Mouse (Mus musculus): ENCODE measurements around the gene Pip4k2b. TPM values are rescaled to one million over a fixed set of nuclear protein-coding genes. Genes with fewer than 3 reads are reported as not detected.
A peak's percentile ranks its signal among the peaks of the same experiment; 100 is the strongest.

Pip4k2b gene
- polyA plus RNA-seq, 1 experiment from 2014 or later = 2.2 TPM

DNA sequence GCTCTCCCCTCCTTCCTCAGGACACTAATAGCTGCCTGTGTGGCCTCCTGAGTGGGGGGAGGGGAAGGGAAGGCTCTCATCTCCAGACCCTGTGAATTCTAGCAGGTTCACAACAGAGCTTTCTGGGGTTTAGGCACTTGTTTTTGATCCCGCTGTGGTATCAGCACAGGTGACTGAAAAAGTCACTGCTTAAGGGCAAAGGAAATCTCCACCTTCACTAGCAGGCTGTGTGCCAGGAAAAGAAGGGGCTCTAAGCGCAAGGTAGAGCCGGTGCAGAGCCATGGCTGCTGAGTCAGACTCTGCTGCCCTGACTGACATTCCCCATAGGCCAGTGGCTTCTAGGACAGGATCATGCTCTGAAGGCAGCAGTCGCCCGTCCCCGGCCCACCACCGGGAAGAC lies 15.8 kb downstream of the Pip4k2b start:
- H3K4me2 ChIP-seq = no peak overlapping the region
- H3K9ac ChIP-seq = no peak overlapping the region
- no peaks in the 10 kb centered on the region for H3K27me3 ChIP-seq
- peaks cover 3% of the 10 kb centered on the region; the same call in 1 of the 2 replicates for H3K4me1 ChIP-seq
- 63% methylated on average over 7 of the region's 7 CpGs for WGBS
- no peaks in the 10 kb centered on the region for H3K9me3 ChIP-seq
- H3K27ac ChIP-seq = no peak overlapping the region
- H3K36me3 ChIP-seq = peaks cover 87% of the 10 kb centered on the region
- no peak for ATAC-seq (ENCODE audit: insufficient number of reproducible peaks, low FRiP score, low TSS enrichment, low read depth)
- no peak overlapping the region for H3K4me3 ChIP-seq

DNA sequence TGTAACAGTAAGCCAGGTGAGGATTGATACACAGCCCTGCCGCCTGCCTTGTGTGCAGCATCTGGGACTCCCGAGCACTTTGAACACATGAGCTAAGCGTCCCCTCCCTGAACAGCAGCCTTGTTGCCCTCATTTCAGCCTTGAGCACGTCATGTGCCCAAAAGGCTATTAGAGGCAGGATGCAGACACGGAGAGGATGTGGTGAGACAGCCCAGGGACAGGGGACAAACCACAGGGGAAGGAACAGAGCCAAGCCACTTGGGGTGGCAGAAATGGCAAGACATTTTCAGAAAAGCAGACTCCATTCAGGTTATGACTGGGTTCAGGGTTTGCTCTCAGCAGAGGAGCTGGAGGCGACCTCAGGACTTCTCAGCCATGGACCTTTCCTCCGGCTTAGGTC lies 16.2 kb downstream of the Pip4k2b start:
- Histone ChIP-seq H3K27me3 (no peaks in the 10 kb centered on the region), H3K4me3 (no peak overlapping the region), H3K27ac (no peak overlapping the region), H3K4me2 (no peak overlapping the region), H3K36me3 (peaks cover 92% of the 10 kb centered on the region), H3K9ac (no peak overlapping the region), H3K9me3 (no peaks in the 10 kb centered on the region), H3K4me1 (no peaks in the 10 kb centered on the region)
- WGBS = 47% methylated on average over 7 of the region's 7 CpGs
- ATAC-seq (ENCODE audit: insufficient number of reproducible peaks, low FRiP score, low TSS enrichment, low read depth) = no peak

DNA sequence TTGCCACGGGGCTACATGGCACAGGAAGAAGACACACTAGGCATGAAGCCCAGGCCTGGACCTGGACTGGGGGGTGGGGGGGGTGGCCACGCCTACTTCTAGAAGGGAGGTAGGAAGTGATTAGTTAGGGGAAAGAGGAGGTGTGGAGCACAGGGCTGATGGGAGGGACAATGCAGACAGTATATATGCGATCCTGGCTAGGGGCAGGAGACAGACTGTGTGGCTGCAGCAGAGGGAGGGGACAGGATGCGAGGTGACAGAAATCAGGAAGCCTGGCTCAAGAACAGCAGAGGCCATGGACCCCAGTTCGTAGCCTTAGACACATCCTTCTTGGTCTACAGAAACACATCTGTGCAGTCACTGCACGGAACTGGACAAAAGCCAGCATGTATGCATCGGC lies 20.8 kb downstream of the Pip4k2b start:
- 0 out of 2 replicates have a peak, but pooled peaks have one; percentile 37 for ATAC-seq (ENCODE audit: insufficient number of reproducible peaks, low FRiP score, low TSS enrichment, low read depth)
- Histone ChIP-seq H3K4me3 (no peak overlapping the region), H3K9me3 (no peaks in the 10 kb centered on the region), H3K36me3 (peaks cover 97% of the 10 kb centered on the region), H3K4me1 (no peaks in the 10 kb centered on the region), H3K27me3 (no peaks in the 10 kb centered on the region), H3K4me2 (no peak overlapping the region), H3K9ac (no peak overlapping the region), H3K27ac (no peak overlapping the region)
- 84% methylated on average over 7 of the region's 7 CpGs for WGBS

DNA sequence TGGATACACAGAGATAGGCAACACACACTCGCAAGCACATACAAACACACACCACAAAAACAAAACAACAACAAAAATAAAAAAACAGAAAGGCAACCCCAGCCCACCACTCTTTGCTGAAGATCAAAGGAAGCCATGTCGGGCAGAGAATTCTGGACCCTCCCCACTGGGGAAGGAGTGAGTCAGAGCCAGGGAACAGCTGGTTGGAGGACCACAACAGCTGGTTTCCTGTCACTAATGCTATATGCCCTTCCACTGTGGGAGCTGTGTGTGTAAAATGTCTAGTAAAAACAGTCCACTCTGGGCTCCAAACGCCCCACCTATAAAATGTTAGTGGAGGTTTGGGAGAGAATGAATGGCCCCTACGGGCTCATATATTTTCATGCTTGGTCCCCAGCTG lies 23.2 kb downstream of the Pip4k2b start:
- Histone ChIP-seq H3K36me3 (peaks cover 92% of the 10 kb centered on the region), H3K9me3 (no peaks in the 10 kb centered on the region), H3K4me1 (no peaks in the 10 kb centered on the region), H3K4me3 (no peak overlapping the region), H3K27ac (no peak overlapping the region), H3K4me2 (no peak overlapping the region), H3K27me3 (no peaks in the 10 kb centered on the region), H3K9ac (no peak overlapping the region)
- no peak for ATAC-seq (ENCODE audit: insufficient number of reproducible peaks, low FRiP score, low TSS enrichment, low read depth)
- 70% methylated on average over 4 of the region's 4 CpGs for WGBS

DNA sequence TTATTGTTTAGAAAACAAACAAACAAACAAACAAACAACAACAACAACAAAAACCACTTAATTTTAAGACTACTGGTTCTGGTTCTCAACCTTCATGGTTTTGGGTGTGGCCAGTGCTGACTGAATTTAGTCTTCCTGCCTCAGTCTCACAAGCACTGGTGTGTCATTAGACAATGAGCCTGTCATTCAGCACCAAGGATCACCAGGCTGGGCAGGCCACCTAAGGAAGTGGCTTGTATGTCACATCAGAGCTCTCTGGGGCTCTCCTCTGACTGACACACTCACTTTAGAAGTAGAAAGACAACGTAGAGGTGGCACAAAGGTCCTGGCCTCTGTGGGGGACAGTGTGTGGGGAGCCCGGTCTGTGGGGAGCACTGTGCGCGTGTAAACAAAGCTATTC lies 25.5 kb downstream of the Pip4k2b start:
- H3K9me3 ChIP-seq = no peaks in the 10 kb centered on the region
- ATAC-seq (ENCODE audit: insufficient number of reproducible peaks, low FRiP score, low TSS enrichment, low read depth) = no peak
- 87% methylated on average over 4 of the region's 4 CpGs for WGBS
- H3K27ac ChIP-seq = no peak overlapping the region
- H3K4me3 ChIP-seq = no peak overlapping the region
- H3K4me2 ChIP-seq = no peak overlapping the region
- no peaks in the 10 kb centered on the region for H3K4me1 ChIP-seq
- H3K27me3 ChIP-seq = no peaks in the 10 kb centered on the region
- no peak overlapping the region for H3K9ac ChIP-seq
- H3K36me3 ChIP-seq = peaks cover 80% of the 10 kb centered on the region

DNA sequence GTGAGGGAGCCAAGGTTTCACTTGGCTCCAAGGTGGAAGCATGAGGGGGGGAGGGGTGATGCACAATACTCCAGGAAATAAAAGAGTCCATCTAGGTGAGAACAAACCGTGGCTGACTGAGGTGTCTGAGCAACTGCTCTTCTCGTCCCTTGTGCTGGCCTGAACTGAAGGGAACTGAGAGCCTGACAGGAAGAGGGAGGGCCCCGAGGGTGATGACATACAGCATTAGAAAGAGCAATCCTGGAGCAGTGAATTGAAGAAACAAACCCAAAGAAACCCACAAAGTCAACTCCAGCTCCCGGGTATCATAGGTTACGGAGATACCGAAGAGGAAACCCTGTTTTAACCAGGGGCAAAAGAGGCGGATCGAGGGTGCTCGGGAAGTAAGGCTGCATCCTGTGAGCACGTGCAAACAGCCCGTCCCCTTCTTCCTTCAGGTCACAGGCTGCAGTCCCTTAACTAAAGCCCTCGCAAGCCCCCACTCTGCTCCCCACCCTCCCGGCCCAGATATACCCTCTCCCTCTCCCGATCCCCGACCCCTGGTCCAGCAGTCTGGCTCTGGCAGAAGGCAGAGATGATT lies 26.1 kb downstream of the Pip4k2b start:
- no peak for ATAC-seq (ENCODE audit: insufficient number of reproducible peaks, low FRiP score, low TSS enrichment, low read depth)
- Histone ChIP-seq H3K27ac (no peak overlapping the region), H3K4me2 (no peak overlapping the region), H3K36me3 (peaks cover 80% of the 10 kb centered on the region), H3K4me1 (no peaks in the 10 kb centered on the region), H3K27me3 (no peaks in the 10 kb centered on the region), H3K9ac (no peak overlapping the region), H3K4me3 (no peak overlapping the region), H3K9me3 (no peaks in the 10 kb centered on the region)
- 80% methylated on average over 15 of the region's 15 CpGs for WGBS

DNA sequence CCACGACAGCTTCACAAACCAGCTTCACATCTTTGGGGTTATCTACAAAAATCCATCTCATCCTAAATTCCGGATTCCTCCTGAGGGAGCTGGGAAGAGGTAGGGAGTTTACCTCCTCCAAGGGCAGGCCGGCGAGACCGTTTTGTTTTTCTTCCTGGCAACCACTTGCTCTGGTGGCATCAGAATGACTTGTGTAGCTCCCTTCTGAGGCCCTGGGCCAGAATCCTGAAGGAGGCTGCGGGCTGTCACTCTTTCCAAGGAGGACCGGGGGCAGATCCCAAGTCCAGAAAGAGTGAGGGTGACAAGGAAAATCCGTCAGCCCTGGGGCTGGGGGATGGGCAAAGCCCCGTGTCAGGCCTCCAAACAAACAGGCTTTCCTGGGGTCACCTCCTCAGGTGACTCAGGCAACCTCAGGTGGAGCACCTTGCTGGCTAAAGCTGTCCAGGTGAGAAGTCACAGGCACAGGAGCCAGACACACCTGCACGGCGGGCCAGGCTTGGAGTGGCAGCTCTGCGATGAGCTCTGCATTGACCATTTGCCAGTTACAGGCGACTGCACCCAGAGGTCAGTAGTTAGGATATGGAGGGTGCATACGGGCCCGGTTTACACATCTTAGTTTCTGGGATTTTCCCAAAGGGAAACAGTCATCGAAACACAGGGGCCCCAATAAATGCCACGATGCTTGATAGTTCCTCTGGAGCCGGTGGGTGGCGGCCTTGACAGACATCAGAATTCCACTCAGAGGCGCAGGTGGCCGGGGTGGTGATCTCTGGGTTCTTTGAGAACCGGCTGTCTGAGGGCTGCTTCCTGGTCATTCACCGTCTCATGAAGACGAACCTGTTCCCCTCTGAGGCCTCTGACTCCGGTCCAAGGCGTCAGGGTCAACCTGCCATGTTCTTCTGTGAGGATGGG lies 26.9 kb downstream of the Pip4k2b start:
- Histone ChIP-seq H3K36me3 (peaks cover 81% of the 10 kb centered on the region), H3K27ac (no peak overlapping the region), H3K4me3 (no peak overlapping the region), H3K9me3 (no peaks in the 10 kb centered on the region), H3K9ac (no peak overlapping the region), H3K27me3 (no peaks in the 10 kb centered on the region), H3K4me1 (no peaks in the 10 kb centered on the region), H3K4me2 (no peak overlapping the region)
- no peak for ATAC-seq (ENCODE audit: insufficient number of reproducible peaks, low FRiP score, low TSS enrichment, low read depth)
- WGBS = 85% methylated on average over 26 of the region's 26 CpGs

DNA sequence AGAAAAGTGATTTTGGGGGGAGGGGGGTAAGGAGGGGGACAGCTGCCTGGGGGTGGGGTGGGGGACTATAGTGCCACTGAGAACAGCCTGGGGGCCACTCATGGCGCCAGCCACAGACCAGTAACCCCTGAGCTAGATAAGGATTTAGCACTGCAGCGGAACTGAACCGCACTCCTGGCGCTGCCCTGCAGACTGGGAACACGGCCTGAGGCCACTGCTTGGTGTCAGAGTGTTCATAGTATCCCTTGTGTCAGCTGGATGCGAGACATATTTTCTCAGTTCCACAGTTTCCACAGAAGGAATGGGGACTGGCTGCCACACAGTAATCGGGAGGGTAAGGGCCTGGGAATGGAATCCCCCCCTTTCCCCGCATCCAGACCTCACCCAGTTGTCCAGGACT lies 28.5 kb downstream of the Pip4k2b start:
- no peaks in the 10 kb centered on the region for H3K4me1 ChIP-seq
- no peak overlapping the region for H3K4me2 ChIP-seq
- H3K9me3 ChIP-seq = no peaks in the 10 kb centered on the region
- 91% methylated on average over 8 of the region's 8 CpGs for WGBS
- no peaks in the 10 kb centered on the region for H3K27me3 ChIP-seq
- ATAC-seq (ENCODE audit: insufficient number of reproducible peaks, low FRiP score, low TSS enrichment, low read depth) = no peak
- no peak overlapping the region for H3K9ac ChIP-seq
- no peak overlapping the region for H3K4me3 ChIP-seq
- peaks cover 81% of the 10 kb centered on the region for H3K36me3 ChIP-seq
- peak overlapping the region; percentile 27; the same call in 1 of the 2 replicates for H3K27ac ChIP-seq

DNA sequence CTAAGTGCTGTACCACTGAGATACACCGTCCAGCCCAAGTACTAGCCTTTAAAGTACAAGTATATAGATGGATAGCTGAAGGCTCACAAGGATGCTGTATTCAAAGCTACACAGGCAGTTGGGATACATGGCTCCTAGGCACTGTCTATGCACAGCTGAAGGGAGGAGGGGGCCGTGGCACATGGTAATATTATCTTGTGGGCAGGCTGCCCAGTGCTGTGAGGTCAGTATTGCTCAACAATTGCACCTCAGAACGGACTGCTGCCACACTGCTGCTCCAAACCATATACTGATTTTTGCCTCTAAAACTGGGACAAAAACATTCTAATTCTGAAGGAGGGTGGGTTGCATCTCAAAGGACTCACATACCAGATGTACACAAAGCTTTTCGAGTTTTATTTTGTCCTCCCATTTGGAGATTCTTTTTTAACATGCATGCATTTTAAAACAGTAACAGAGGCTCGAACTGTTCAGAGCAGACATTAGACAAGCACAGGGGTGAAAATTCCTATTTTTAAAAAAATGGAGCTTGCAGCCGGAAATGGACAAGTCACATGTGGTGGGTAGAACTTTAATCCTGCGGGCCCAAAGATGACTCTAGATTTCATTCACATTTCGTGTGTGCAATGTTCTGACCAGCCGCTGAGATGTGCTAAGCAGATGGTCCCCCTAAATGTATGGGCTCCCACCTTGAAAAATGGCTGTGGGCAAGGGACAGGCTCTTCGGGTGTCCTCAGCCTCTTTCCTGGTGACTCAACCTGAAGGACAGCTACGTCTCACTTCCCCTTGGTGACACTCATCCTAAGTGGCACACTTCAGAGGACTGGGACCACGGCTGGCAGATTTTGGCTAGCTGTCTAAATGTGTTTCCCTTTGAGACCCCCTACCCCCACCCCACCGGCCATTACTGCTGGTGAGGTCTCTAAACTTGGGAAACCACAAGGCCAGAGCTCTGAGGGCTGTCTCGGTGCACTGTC lies 29.4 kb downstream of the Pip4k2b start:
- Histone ChIP-seq H3K9me3 (no peaks in the 10 kb centered on the region), H3K27ac (peak overlapping the region; percentile 18; the same call in 1 of the 2 replicates), H3K9ac (no peak overlapping the region), H3K27me3 (no peaks in the 10 kb centered on the region), H3K36me3 (peaks cover 71% of the 10 kb centered on the region), H3K4me3 (no peak overlapping the region), H3K4me2 (no peak overlapping the region), H3K4me1 (no peaks in the 10 kb centered on the region)
- 83% methylated on average over 14 of the region's 14 CpGs for WGBS
- 0 out of 2 replicates have a peak, but pooled peaks have one; percentile 27 for ATAC-seq (ENCODE audit: insufficient number of reproducible peaks, low FRiP score, low TSS enrichment, low read depth)

DNA sequence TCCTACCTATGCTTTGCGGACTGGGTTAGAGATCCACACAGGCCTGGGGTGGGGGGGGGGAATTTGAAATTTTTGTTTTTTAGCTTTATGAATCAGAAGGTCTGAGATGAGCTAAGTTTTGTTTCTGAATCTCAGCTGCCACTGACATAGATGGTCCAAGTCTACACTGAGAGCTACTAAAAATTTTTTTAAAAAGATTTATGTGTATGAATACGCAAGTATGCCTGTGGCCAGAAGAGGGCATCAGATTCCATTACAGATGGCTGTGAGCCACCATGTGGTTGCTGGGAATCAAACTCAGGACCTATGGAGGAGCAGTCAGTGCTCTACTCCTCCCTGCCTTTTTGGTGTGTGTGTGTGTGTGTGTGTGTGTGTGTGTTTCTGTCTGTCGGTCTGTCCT lies 30.1 kb downstream of the Pip4k2b start:
- H3K9me3 ChIP-seq = no peaks in the 10 kb centered on the region
- no peak overlapping the region for H3K27ac ChIP-seq
- H3K27me3 ChIP-seq = no peaks in the 10 kb centered on the region
- peaks cover 65% of the 10 kb centered on the region for H3K36me3 ChIP-seq
- H3K4me1 ChIP-seq = no peaks in the 10 kb centered on the region
- H3K9ac ChIP-seq = no peak overlapping the region
- WGBS = 94% methylated on average over 3 of the region's 3 CpGs
- ATAC-seq (ENCODE audit: insufficient number of reproducible peaks, low FRiP score, low TSS enrichment, low read depth) = 0 out of 2 replicates have a peak, but pooled peaks have one; percentile 8
- no peak overlapping the region for H3K4me2 ChIP-seq
- no peak overlapping the region for H3K4me3 ChIP-seq

DNA sequence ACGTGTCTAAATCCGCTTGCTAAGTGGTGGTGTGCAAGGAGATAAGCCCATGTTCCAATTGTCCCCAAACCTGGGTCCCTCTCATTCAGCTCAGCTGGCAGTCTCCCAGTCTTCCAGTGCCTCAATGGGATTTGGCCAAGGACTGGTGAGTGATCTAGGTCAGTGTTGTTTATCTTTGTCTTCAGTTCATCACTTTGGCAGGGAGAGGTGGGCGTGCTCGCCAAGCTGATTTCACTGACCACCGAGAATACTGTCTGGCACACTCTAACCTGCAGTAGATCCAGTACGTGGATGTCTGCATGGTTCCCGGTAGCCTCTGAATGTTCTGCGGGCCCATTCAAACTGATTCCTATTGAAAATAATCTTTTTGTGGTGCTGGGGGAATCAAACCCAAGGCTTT lies 30.6 kb downstream of the Pip4k2b start:
- H3K4me1 ChIP-seq = no peaks in the 10 kb centered on the region

More for the DNA sequence above, 30.6 kb downstream of the Pip4k2b start:
- Histone ChIP-seq H3K4me2 (no peak overlapping the region), H3K4me3 (no peak overlapping the region), H3K27ac (no peak overlapping the region), H3K27me3 (no peaks in the 10 kb centered on the region), H3K36me3 (peaks cover 65% of the 10 kb centered on the region), H3K9ac (no peak overlapping the region), H3K9me3 (no peaks in the 10 kb centered on the region)
- no peak for ATAC-seq (ENCODE audit: insufficient number of reproducible peaks, low FRiP score, low TSS enrichment, low read depth)
- 91% methylated on average over 8 of the region's 8 CpGs for WGBS
